Mouse (Mus musculus): ENCODE measurements around the gene G6pc2.

- TF ChIP-seq ZKSCAN1 (IDR thresholded peaks at IDR 0.05; ENCODE audit: low read depth, low read length) (no peak), MAFK (IDR thresholded peaks at IDR 0.05; ENCODE audit: borderline replicate concordance, low read depth, low read length) (no peak), MYC (IDR thresholded peaks at IDR 0.05; ENCODE audit: low read depth, low read length) (no peak), USF1 (IDR thresholded peaks at IDR 0.05; ENCODE audit: low read depth, low read length) (no peak), CTCF (IDR thresholded peaks at IDR 0.05 in 2 of 3, conservative IDR thresholded peaks at IDR 0.05 in 1 of 3; ENCODE audit: control insufficient read depth in 1 of 3, insufficient read depth in 1 of 3, low read depth in 2 of 3, low read length in 3 of 3, poor library complexity in 1 of 3, severe bottlenecking in 1 of 3) (no peak; a peak in 1 of 6 replicates), TAL1 (IDR thresholded peaks at IDR 0.05; ENCODE audit: low read length) (no peak), EP300 (IDR thresholded peaks at IDR 0.05; ENCODE audit: low read depth in 1 of 2, low read length in 2 of 2) (no peak), MXI1 (IDR thresholded peaks at IDR 0.05; ENCODE audit: low read depth, low read length) (no peak)
Observed at GRCm38 (mm10) chr2:69275875-69276274, 65.0 kb downstream of the G6pc2 start.
